Mouse (Mus musculus) G1E (cell line): ENCODE results near the gene Cerk.

ENCODE experiments used
- CTCF ChIP-seq: IDR thresholded peaks from 2 replicates; pipeline ENCODE4 v1.5.1; 2012; ENCODE audit warnings: low read depth, low read length, inconsistent platforms, mixed read lengths
- POLR2AphosphoS5 ChIP-seq: IDR thresholded peaks from 2 replicates; pipeline ENCODE4 v1.6.1; 2012; ENCODE audit warnings: low read depth, low read length, inconsistent platforms; ENCODE audit not compliant: insufficient replicate concordance
- TAL1 ChIP-seq: conservative IDR thresholded peaks from 2 replicates; pipeline ENCODE4 v1.6.1; 2012; ENCODE audit warnings: low read depth, low read length, inconsistent platforms, mixed read lengths

- TF ChIP-seq CTCF (no peak), TAL1 (no peak), POLR2AphosphoS5 (no peak)
Observed at GRCm38 (mm10) chr15:86175253-86176050, 10.5 kb downstream of the Cerk start.
